Mouse (Mus musculus): ENCODE measurements around the gene Trap1a. TPM values are rescaled to one million over a fixed set of nuclear protein-coding genes. Genes with fewer than 3 reads are reported as not detected.

The Trap1a gene
- polyA plus RNA-seq, 1 experiment from 2014 or later = not detected

DNA sequence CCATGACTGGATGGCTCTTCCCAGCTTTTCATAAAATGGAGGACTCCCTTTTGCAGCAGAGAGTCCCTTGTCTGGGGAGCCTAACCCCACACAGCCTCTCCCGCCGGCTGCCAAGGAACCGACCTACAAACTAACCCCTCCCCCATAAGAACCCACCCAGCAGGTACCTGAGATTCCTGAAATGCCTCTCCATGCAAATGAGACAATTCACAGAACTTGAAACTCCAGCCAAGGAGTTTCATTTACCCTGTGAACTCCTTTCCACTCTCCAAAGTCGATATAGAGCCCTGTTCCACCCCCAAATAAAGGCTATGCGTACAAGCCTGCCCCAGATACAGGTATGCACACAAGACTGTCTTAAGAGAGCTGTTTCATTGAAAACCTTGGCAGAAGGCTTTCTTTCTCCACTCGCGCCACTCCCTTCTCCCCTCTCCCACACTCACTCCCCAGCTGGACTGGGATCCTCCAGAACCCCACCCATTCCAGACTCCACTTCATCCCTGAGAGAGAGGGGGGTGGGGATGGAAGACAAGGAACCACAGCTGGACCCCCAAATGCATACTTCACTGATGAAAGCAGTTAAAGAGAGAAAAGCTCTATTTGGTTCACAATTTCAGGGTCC is 24.3 kb downstream of the Trap1a start:
- ChIA-PET POLR2A (no interaction called here), CTCF (no interaction called here)
- peaks cover 50% of the 10 kb centered on the region for H3K27me3 ChIP-seq
- in situ Hi-C loops (cut with MboI; ENCODE audit: low pct_unique_long_range_greater_than_20kb) = no loop called here
- ATAC-seq = no peak
- TF ChIP-seq CTCF (IDR thresholded peaks at IDR 0.05) = no peak
- DNase-seq (ENCODE audit: low read depth, low spot score) = no peak

- DNase-seq (ENCODE audit: low read depth, low spot score) = no peak
- no peak for TF ChIP-seq CTCF (IDR thresholded peaks at IDR 0.05)
- H3K27me3 ChIP-seq = peaks cover 44% of the 10 kb centered on the region
- in situ Hi-C loops (cut with MboI; ENCODE audit: low pct_unique_long_range_greater_than_20kb) = no loop called here
- POLR2A ChIA-PET = no interaction called here
- no peak for ATAC-seq
- CTCF ChIA-PET = no interaction called here
Observed at GRCm38 (mm10) chrX:139358361-139358760, 24.9 kb downstream of the Trap1a start.

GRCm38 (mm10) chrX:139366837-139367528 is 33.5 kb downstream of the Trap1a start:
- peaks cover 3% of the 10 kb centered on the region for H3K27me3 ChIP-seq
- POLR2A ChIA-PET = no interaction called here
- DNase-seq (ENCODE audit: low read depth, low spot score) = no peak
- no peak for ATAC-seq
- TF ChIP-seq CTCF (IDR thresholded peaks at IDR 0.05) = peak; percentile 38
- in situ Hi-C loops (cut with MboI; ENCODE audit: low pct_unique_long_range_greater_than_20kb) = no loop called here
- CTCF ChIA-PET = interaction anchor here (0.6 to 1.2 kb wide), 3 partner anchors 10 to 151 kb away, joined by 3 read pairs; no protein-coding TSS in a partner anchor

GRCm38 (mm10) chrX:139367529-139367908 is 34.0 kb downstream of the Trap1a start:
- in situ Hi-C loops (cut with MboI; ENCODE audit: low pct_unique_long_range_greater_than_20kb) = no loop called here
- no peak for TF ChIP-seq CTCF (IDR thresholded peaks at IDR 0.05)
- peaks cover 7% of the 10 kb centered on the region for H3K27me3 ChIP-seq
- ATAC-seq = no peak
- ChIA-PET POLR2A (no interaction called here), CTCF (interaction anchor here (0.6 to 1.2 kb wide), 3 partner anchors 11 to 152 kb away, joined by 3 read pairs; no protein-coding TSS in a partner anchor)
- no peak for DNase-seq (ENCODE audit: low read depth, low spot score)

DNA sequence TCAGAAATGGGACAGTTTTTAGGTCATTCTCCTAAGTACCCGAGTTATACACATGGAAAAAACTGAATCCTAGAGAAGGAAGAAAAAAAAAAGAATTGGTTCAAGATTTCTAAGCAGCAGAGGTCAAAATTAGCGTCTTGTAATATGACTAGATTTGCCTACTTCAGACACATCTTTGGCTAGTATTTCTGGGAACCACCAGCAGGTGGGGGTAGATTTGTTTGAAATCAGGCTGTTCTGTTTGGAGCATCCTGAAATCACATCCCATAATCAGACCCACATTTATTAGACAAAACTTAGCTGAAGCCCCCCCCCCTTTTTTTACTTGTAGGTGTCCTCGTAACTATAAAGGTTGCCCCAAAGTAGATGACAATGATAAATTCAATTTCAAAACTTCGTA is 35.6 kb downstream of the Trap1a start:
- in situ Hi-C loops (cut with MboI; ENCODE audit: low pct_unique_long_range_greater_than_20kb) = no loop called here
- ChIA-PET POLR2A (no interaction called here), CTCF (interaction anchor here (1.8 kb wide), 1 partner anchor 150 kb away, joined by 7 read pairs; no protein-coding TSS in a partner anchor)
- no peak for ATAC-seq
- TF ChIP-seq CTCF (IDR thresholded peaks at IDR 0.05) = peak; percentile 58
- peaks cover 18% of the 10 kb centered on the region for H3K27me3 ChIP-seq
- DNase-seq (ENCODE audit: low read depth, low spot score) = no peak

DNA sequence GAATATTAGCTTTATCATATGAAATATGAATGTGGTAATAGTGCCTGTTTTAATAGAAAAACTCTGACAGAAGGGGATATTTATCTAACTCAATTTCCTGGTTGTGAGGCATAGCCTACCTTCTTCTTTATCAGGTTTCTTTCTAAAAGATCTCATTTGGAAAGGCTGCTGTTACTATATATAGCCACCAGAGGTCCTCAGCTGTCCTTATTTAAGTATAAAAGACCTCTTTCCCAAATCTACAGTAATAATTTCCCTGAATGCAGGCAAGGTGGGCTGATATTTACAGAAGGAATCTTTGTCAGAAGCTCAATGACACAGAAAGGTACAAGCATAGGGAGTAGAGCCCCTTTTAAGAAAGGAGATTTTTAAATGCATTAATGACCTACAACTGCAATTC is 39.2 kb downstream of the Trap1a start:
- in situ Hi-C loops (cut with MboI; ENCODE audit: low pct_unique_long_range_greater_than_20kb) = loop anchor here (5.0 to 10.0 kb wide), 4 partner anchors 50 to 462 kb away; no protein-coding TSS in a partner anchor
- H3K27me3 ChIP-seq = peaks cover 30% of the 10 kb centered on the region

More for the DNA sequence above, 39.2 kb downstream of the Trap1a start:
- DNase-seq (ENCODE audit: low read depth, low spot score) (no peak), ATAC-seq (no peak)
- ChIA-PET CTCF (interaction anchor here (0.6 to 2.6 kb wide), 5 partner anchors 18 to 390 kb away, joined by 3 to 11 read pairs (median 3); no protein-coding TSS in a partner anchor), POLR2A (no interaction called here)
- TF ChIP-seq CTCF (IDR thresholded peaks at IDR 0.05) = peak; percentile 59

Other genes with a start within 250 kb of the Trap1a start
- gene Serpina7, start 248.4 kb upstream of the Trap1a start, polyA plus RNA-seq (2021) = 2.5 TPM
- gene 4930513O06Rik, start 247.4 kb upstream of the Trap1a start, polyA plus RNA-seq (2021) = not detected
- not detected for gene 4933428M09Rik, start 154.5 kb upstream of the Trap1a start, polyA plus RNA-seq (2021)
- 1.8 TPM for gene Mum1l1, start 123.6 kb upstream of the Trap1a start, polyA plus RNA-seq (2021)
- gene D330045A20Rik, start 146.7 kb downstream of the Trap1a start, polyA plus RNA-seq (2021) = not detected
- gene Rnf128, start 229.6 kb downstream of the Trap1a start, polyA plus RNA-seq (2021) = 54.2 TPM